Mouse (Mus musculus) heart, postnatal 14 days (tissue): ENCODE results near the gene Macrod2. TPM values are rescaled to one million over a fixed set of nuclear protein-coding genes. Genes with fewer than 3 reads are reported as not detected.

Source experiments
- DNase-seq, 2 experiments: peaks; one replicate each; pipeline ENCODE4 v3.0.0; 2021 to 2022
- intact Hi-C: fragments of 180-260 bp; cut with DNase I; formaldehyde crosslinking; loops from one replicate; pipeline ENCODE4 v1.15.1; 2025
- total RNA-seq, 2 experiments: library from RNA; stranded (reverse); gene quantifications; 2 replicates each; pipeline ENCODE4 v1.2.3; 2021

Gene Macrod2
- total RNA-seq, 2 experiments from 2014 or later: 9.9 to 10.1 TPM

- DNase-seq: no peak
- intact Hi-C loops: no loop called here
These were observed 1333.9 kb downstream of the Macrod2 start for GRCm38 (mm10) chr2:141728998-141729397.

- no peak for DNase-seq
- intact Hi-C loops: no loop called here
These were observed 1341.8 kb downstream of the Macrod2 start for GRCm38 (mm10) chr2:141736685-141737456.

- intact Hi-C loops: no loop called here
- DNase-seq: no peak
These were observed 1343.6 kb downstream of the Macrod2 start for GRCm38 (mm10) chr2:141738702-141739101.

GRCm38 (mm10) chr2:141740318-141740717, 1345.2 kb downstream of the Macrod2 start:
- DNase-seq: no peak
- intact Hi-C loops: no loop called here

GRCm38 (mm10) chr2:141800236-141800635, 1405.1 kb downstream of the Macrod2 start:
- DNase-seq: no peak
- intact Hi-C loops: no loop called here

- no peak for DNase-seq
- intact Hi-C loops: no loop called here
These were observed 1405.8 kb downstream of the Macrod2 start for GRCm38 (mm10) chr2:141800909-141801308.

GRCm38 (mm10) chr2:141816266-141816665, 1421.2 kb downstream of the Macrod2 start:
- no peak for DNase-seq
- intact Hi-C loops: no loop called here

- no peak for DNase-seq
- intact Hi-C loops: no loop called here
These were observed 1422.6 kb downstream of the Macrod2 start for GRCm38 (mm10) chr2:141817546-141818180.

- no peak for DNase-seq
- intact Hi-C loops: no loop called here
These were observed 1425.7 kb downstream of the Macrod2 start for GRCm38 (mm10) chr2:141820795-141821194.

- intact Hi-C loops: no loop called here
- DNase-seq: no peak
These were observed 1430.7 kb downstream of the Macrod2 start for GRCm38 (mm10) chr2:141825606-141826495.

GRCm38 (mm10) chr2:141830496-141830895, 1435.4 kb downstream of the Macrod2 start:
- intact Hi-C loops: no loop called here
- no peak for DNase-seq

GRCm38 (mm10) chr2:141831515-141831914, 1436.4 kb downstream of the Macrod2 start:
- DNase-seq: no peak
- intact Hi-C loops: no loop called here

GRCm38 (mm10) chr2:141834156-141834782, 1439.2 kb downstream of the Macrod2 start:
- intact Hi-C loops: no loop called here
- DNase-seq: no peak

GRCm38 (mm10) chr2:141844408-141845175, 1449.5 kb downstream of the Macrod2 start:
- DNase-seq: no peak
- intact Hi-C loops: no loop called here

- intact Hi-C loops: no loop called here
These were observed 1464.1 kb downstream of the Macrod2 start for GRCm38 (mm10) chr2:141859220-141859619.

GRCm38 (mm10) chr2:141861679-141862268, 1466.7 kb downstream of the Macrod2 start:
- intact Hi-C loops: no loop called here

More at GRCm38 (mm10) chr2:141859220-141859619, 1464.1 kb downstream of the Macrod2 start:
- peak; percentile 2 for DNase-seq

GRCm38 (mm10) chr2:141862531-141863265, 1467.6 kb downstream of the Macrod2 start:
- intact Hi-C loops: no loop called here

More at GRCm38 (mm10) chr2:141861679-141862268, 1466.7 kb downstream of the Macrod2 start:
- no peak for DNase-seq

GRCm38 (mm10) chr2:141863628-141864165, 1468.6 kb downstream of the Macrod2 start:
- DNase-seq: no peak
- intact Hi-C loops: no loop called here

More at GRCm38 (mm10) chr2:141862531-141863265, 1467.6 kb downstream of the Macrod2 start:
- no peak for DNase-seq
